Mouse (Mus musculus) left cerebral cortex, postnatal 4 days (tissue): Measurements from ENCODE around the gene Gm10338. TPM values are rescaled to one million over a fixed set of nuclear protein-coding genes. Genes with fewer than 3 reads are reported as not detected.
"Not testable (repeated sequence)": the region's sequence is repeated elsewhere in the genome, so short reads cannot be mapped to it uniquely, and the experiment has no call there.

Experiments used
- DNase-seq: peaks from one replicate; pipeline ENCODE4 v3.0.0-alpha.2; 2022
- intact Hi-C: fragments of 180-260 bp; cut with DNase I; formaldehyde crosslinking; loops from one replicate; pipeline ENCODE4 v1.15.1; 2025
- total RNA-seq, 2 experiments: library from RNA; stranded (reverse); gene quantifications; 2 replicates each; pipeline ENCODE4 v1.2.3; 2021

Gene Gm10338
- not detected for total RNA-seq

DNA sequence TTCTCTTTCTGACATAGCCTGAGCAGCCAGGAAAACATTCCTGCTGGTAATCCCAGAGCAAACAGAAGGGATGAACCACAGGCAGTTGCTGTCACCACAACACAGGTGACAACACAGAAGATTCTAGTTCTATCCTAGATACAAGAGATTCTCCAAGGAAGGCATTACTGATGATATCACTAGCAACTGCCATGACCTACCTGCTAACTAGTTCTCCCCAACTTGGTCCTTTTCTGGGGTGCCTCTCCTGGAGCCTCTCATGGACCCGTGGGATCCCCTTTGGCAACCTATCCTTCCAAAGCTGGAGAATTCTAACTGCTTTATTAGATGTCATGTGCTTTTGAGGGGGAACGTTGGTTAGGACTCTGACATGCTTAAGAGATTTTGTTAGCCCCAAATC is at the start of gene Gm10338:
Gm10338 (minus strand) TSS at position 101 of the 400 bp plus-strand sequence.
- DNase-seq, intact Hi-C loops: not testable (repeated sequence)

- DNase-seq, intact Hi-C loops: not testable (repeated sequence)
These were observed 48.5 kb upstream of the Gm10338 start, which contains the start of gene Gm10128 for GRCm38 (mm10) chr14:7643872-7644271. Gm10128 (minus strand) TSS chr14:7643972.

- intact Hi-C loops, DNase-seq: not testable (repeated sequence)
These were observed 27.0 kb downstream of the Gm10338 start, which contains the start of gene Gm3558 for GRCm38 (mm10) chr14:7568382-7568781. Gm3558 (minus strand) TSS chr14:7568566.

DNA sequence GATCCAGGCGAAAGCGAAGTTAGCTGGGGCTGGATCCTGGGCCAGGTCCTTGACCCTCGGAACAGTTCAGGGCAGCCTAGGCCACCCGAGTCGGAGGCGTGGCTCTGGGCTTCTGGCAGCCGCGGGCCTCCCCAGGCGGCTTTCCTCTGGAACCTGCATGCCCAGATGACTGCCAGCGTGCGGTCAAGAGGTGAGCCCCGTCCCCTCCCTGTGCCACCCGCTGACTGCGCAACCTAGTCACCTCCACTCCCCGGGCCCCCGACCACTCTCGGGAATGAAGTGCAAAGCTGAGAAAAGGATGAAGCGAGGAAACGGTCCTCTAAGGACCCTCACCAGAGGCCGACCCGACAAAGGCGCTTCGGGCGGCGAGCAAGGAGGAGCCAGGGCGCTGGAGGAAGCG is 27.5 kb downstream of the Gm10338 start:
- peak; percentile 0 for DNase-seq
- intact Hi-C loops, result not testable (repeated sequence)

DNA sequence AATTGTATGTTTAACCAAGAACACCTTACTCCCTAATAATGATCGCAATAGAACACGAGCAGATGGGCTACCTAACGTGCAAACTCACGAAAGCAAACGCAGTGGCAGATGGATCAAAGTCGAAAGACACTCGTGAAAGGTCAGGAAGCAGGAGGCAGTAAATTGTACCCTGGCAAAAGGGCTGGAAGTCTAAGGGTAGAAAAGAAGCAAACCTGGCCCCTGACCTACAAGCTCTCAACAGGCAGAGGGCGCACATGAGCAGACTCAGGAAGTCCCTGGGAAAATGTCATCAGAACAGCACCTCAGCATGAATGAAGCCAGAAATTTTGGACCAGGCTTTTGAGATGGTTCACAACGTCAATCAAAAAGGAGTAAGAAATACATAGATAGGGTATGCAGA is 28.1 kb downstream of the Gm10338 start:
- peak; percentile 0 for DNase-seq
- intact Hi-C loops, result not testable (repeated sequence)

Other genes starting within 250 kb of the Gm10338 start
- not detected for gene Gm8374, start 230.5 kb downstream of the Gm10338 start, total RNA-seq
- gene Gm3755, start 144.7 kb downstream of the Gm10338 start, total RNA-seq, result not detected
- 1 to 10 TPM; 8.1 to 8.7 TPM for gene Gm3752, start 111.8 kb downstream of the Gm10338 start, total RNA-seq
- gene Gm3558, start 27.0 kb downstream of the Gm10338 start, total RNA-seq, result 10 to 100 TPM; 27.9 to 28.2 TPM
- gene Gm10128, start 48.4 kb upstream of the Gm10338 start, total RNA-seq, result not detected
- not detected for gene Gm26661, start 196.0 kb upstream of the Gm10338 start, total RNA-seq
- 10 to 100 TPM; 36.3 to 44.4 TPM for gene Flnb, start 222.4 kb upstream of the Gm10338 start, total RNA-seq